Mouse (Mus musculus) E14TG2a.4 (cell line): ENCODE results near the gene Ifitm7.

Experiments used
- H3K27me3 ChIP-seq: 2 replicates; pipeline ENCODE4 v1.6.1; 2014; ENCODE audit warnings: low read length, control low read depth; ENCODE audit not compliant: insufficient read depth
- H3K36me3 ChIP-seq: 2 replicates; pipeline ENCODE4 v1.6.1; 2014; ENCODE audit warnings: low read length, control low read depth; ENCODE audit not compliant: insufficient read depth
- H3K4me1 ChIP-seq: replicated peaks from 2 replicates; pipeline ENCODE4 v1.6.1; 2014; ENCODE audit warnings: low read depth, low read length, control low read depth
- H3K4me3 ChIP-seq: replicated peaks from 2 replicates; pipeline ENCODE4 v1.5.1; 2014; ENCODE audit warnings: mild to moderate bottlenecking, low read length
- H3K9me3 ChIP-seq: 2 replicates; pipeline ENCODE4 v1.6.1; 2014; ENCODE audit warnings: low read length, control low read depth
- CTCF ChIP-seq: conservative IDR thresholded peaks from 2 replicates; pipeline ENCODE4 v1.5.1; 2014; ENCODE audit warnings: low read length
- NANOG ChIP-seq: IDR thresholded peaks from 2 replicates; pipeline ENCODE4 v1.6.1; 2014; ENCODE audit warnings: borderline replicate concordance, low read length, mixed read lengths
- POU5F1 ChIP-seq: IDR thresholded peaks from 2 replicates; pipeline ENCODE4 v1.6.1; 2014; ENCODE audit warnings: low read length, borderline replicate concordance

Ifitm7 gene

DNA sequence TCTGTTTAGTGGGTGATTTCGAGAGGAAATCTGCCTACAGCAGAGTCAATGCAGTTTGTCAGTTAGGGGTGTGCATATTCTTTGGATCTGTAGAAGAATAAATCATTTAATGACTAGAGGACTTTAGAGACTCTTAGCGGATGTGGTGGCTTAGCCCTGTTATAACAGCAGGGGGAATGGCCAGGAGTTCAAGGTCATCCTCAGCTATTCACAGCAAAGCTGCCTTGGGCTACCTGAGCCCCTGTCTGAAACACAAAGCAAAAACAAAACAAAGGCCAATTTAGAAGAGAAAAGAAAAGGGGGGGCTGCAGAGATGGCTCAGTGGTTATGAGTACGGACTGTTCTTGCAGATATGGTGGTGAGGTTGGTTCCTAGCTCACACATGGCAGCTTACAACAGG, 35.4 kb downstream of the Ifitm7 start:
- Histone ChIP-seq H3K4me3 (no peak overlapping the region), H3K27me3 (no peaks in the 10 kb centered on the region), H3K4me1 (peaks cover 9% of the 10 kb centered on the region; the same call in 1 of the 2 replicates), H3K9me3 (peaks cover 33% of the 10 kb centered on the region), H3K36me3 (peaks cover 18% of the 10 kb centered on the region)
- TF ChIP-seq POU5F1 (no peak), NANOG (peak; percentile 48; the same call in 1 of the 2 replicates), CTCF (no peak)

DNA sequence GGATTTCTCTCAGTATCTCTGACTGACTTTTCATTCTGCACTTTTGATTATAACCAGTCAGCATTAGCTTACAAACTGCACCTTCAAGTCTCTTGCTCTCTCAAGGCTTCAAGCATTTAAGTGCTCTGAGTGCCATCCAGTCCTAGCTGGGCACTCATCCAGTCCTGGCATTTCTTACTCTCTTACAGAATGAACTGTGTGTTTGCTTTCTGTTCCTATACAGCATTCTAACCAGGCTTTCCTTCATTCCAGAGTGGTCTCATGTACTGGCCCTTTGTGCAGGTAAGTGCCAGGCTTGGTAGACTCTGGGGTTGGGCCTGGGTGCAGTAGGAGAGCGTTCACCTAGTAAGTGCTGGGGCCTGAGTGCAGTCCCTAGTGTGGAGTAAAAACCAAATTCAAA, 40.4 kb downstream of the Ifitm7 start:
- no peak for TF ChIP-seq CTCF
- no peak for TF ChIP-seq POU5F1
- TF ChIP-seq NANOG, result no peak
- no peak overlapping the region for H3K4me3 ChIP-seq

DNA sequence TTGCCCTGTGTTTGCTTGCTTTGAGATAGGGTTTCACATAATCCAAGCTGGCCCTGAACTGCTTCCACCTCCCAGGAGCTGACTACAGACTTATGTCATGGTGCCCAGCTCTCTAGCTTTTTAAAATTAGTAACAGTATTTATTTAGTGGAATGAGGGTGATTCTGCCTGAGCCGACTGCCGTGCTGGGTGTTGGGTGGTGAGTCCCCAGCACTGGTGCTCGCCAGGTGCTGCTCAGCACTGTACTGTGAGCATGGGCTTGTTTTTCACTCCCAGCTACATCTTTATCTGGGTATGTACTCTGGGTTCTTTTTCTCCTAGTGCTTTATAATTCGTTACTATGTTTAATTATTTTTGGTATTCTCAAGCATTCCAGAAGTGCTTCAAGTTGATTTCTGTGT, 41.5 kb downstream of the Ifitm7 start:
- H3K36me3 ChIP-seq, result peaks cover 23% of the 10 kb centered on the region
- TF ChIP-seq NANOG (no peak), POU5F1 (no peak)
- peaks cover 17% of the 10 kb centered on the region for H3K9me3 ChIP-seq
- peaks cover 30% of the 10 kb centered on the region for H3K4me1 ChIP-seq
- peaks cover 13% of the 10 kb centered on the region for H3K27me3 ChIP-seq
- H3K4me3 ChIP-seq, result no peak overlapping the region

More for the DNA sequence above, 40.4 kb downstream of the Ifitm7 start:
- peaks cover 8% of the 10 kb centered on the region for H3K27me3 ChIP-seq
- H3K9me3 ChIP-seq, result peaks cover 28% of the 10 kb centered on the region
- peaks cover 23% of the 10 kb centered on the region for H3K36me3 ChIP-seq
- H3K4me1 ChIP-seq, result peaks cover 26% of the 10 kb centered on the region

DNA sequence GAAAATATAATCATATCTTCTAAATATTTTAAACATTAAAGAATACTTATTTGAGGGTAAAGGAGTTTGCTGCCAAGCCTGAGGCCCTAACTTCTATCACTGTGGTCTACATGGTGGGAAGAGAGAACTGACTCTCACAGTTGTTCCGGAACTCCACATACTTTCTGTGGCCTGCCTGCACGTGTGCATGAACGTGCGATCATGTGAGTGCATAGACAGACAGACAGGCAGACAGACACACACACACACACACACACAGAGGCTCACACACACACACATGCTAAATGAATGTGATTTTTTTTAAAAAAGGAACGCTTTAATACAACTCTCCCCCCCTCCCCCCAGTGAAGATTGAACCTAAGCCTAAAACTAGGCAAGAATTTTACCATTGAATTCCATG, 41.9 kb downstream of the Ifitm7 start:
- peaks cover 33% of the 10 kb centered on the region for H3K4me1 ChIP-seq
- peaks cover 13% of the 10 kb centered on the region for H3K9me3 ChIP-seq
- no peak overlapping the region for H3K4me3 ChIP-seq
- peaks cover 23% of the 10 kb centered on the region for H3K36me3 ChIP-seq
- no peak for TF ChIP-seq POU5F1
- TF ChIP-seq CTCF, result no peak
- no peak for TF ChIP-seq NANOG
- H3K27me3 ChIP-seq, result peaks cover 13% of the 10 kb centered on the region

DNA sequence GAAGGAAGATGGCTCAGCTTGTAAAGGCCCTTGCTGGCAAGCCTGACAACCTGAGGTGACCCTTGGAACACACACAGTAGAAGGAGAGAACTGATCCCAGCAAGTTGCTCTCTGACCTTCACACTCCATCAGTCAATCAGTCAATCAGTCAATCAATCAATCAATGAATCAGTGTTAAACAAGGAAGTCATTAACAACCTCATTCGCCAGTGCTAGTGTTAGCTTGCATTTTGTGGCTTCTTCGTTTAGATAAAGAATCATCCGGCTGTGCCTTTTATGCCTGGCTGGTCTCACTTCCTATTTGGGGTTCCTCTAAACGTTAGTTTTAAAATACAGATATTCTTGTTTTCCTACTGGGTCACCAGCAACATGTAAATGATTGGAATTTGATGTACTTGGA, 42.5 kb downstream of the Ifitm7 start:
- Histone ChIP-seq H3K9me3 (peaks cover 7% of the 10 kb centered on the region), H3K4me3 (no peak overlapping the region), H3K27me3 (peaks cover 13% of the 10 kb centered on the region), H3K4me1 (peaks cover 33% of the 10 kb centered on the region), H3K36me3 (peaks cover 23% of the 10 kb centered on the region)
- TF ChIP-seq NANOG (peak; percentile 79; the same call in 1 of the 2 replicates), CTCF (no peak)

DNA sequence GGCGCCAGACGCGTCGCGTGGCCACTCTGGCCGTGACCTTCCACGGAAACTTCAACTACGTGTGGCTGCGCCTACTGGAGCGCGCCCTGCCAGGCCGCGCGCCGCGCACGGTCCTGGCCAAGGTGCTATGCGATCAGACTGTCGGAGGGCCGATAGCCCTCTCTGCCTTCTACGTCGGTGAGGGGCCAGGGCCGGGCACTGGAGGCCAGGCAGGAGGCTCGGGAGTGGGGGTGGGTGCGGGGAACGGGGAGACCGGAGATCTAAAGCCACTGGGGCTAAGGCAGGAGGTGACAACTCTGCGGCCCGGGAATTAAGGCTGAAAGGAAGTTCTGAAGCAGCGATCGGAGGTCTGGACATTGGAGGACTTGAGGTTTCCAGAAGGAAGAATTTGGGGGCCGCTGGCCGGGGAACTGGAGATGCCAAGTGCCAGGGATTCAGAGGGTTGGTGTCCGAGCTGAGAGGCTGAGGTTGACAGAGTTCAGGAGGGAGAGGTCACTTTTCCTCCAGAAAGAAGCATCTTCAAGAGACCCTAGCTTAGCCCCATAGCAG, 45.8 kb downstream of the Ifitm7 start:
- peak overlapping the region; percentile 90 for H3K4me3 ChIP-seq

DNA sequence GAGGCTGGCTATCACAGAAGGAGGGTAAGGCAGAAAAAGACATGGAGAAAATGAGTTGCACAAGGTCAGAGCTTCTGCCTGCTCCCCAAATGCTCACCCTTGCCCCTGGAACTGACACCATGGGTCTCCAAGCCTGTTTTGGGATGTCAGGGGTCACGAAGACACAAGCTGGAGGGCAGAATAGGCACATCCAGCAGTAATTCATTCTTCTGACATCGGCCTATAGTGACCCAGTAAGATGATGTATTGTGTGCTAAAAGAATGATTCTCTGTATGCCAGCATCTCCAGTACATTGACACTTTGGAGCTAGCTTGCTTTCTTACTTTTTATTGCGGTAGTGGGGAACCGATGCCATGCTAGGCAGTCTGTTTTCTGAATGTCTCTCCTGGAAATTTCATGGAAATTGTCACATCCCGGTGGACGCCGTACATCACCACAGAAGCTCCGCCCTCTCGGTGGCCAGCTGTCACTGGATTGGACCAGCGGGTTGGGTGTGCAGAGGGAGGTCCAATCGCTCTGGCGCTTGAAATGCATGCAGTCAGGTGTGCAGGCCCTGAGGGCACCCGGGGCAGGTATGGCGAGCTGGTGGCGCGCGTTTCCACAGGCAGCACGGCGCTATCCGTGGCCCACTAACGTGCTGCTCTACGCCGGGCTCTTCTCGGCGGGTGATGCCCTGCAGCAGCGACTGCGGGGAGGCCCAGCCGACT, 46.4 kb downstream of the Ifitm7 start:
- peaks cover 4% of the 10 kb centered on the region; the same call in 1 of the 2 replicates for H3K36me3 ChIP-seq
- peaks cover 30% of the 10 kb centered on the region for H3K4me1 ChIP-seq
- no peak for TF ChIP-seq NANOG
- TF ChIP-seq CTCF, result no peak
- TF ChIP-seq POU5F1, result no peak
- 0 out of 2 replicates have a peak, but pooled peaks cover 4% of the 10 kb centered on the region for H3K9me3 ChIP-seq
- H3K27me3 ChIP-seq, result peaks cover 13% of the 10 kb centered on the region
- peak overlapping the region; percentile 90 for H3K4me3 ChIP-seq

More for the DNA sequence above, 45.8 kb downstream of the Ifitm7 start:
- Histone ChIP-seq H3K9me3 (0 out of 2 replicates have a peak, but pooled peaks cover 4% of the 10 kb centered on the region), H3K4me1 (peaks cover 30% of the 10 kb centered on the region), H3K27me3 (peaks cover 13% of the 10 kb centered on the region), H3K36me3 (peaks cover 4% of the 10 kb centered on the region; the same call in 1 of the 2 replicates)
- TF ChIP-seq NANOG, result no peak
- TF ChIP-seq POU5F1, result no peak
- no peak for TF ChIP-seq CTCF
